24 mouse cellular contexts compared by ENCODE assay signal in genomic region chr17:46310515-46310914, GRCm38 (mm10). TPM values are rescaled to one million over a fixed set of nuclear protein-coding genes. Genes with fewer than 3 reads are reported as not detected.
DNase-seq lines count a peak whose midpoint lies in the region; ATAC-seq and TF ChIP-seq lines count a peak whose summit lies in the region.
"Had no signal": no experiment of that assay in that cellular context is flagged by ENCODE, and none has a peak within 500 bp of the region (broad histone marks: within the 10 kb centered on the region; RNA-seq: fewer than 3 reads in every experiment).

No protein-coding gene starts in this region.

- H3K27me3 ChIP-seq in forebrain, postnatal 0 days (ENCODE audit: insufficient read depth, low read length) = no peaks in the 10 kb centered on the region
- H3K27me3 ChIP-seq in forebrain, embryonic 11.5 days (ENCODE audit: control insufficient read depth, insufficient read depth, low read length) = no peaks in the 10 kb centered on the region
- H3K27me3 ChIP-seq in hindbrain, embryonic 12.5 days = no peaks in the 10 kb centered on the region
- H3K27me3 ChIP-seq in hindbrain, embryonic 14.5 days (ENCODE audit: control insufficient read depth, insufficient read depth, low read length) = no peaks in the 10 kb centered on the region
- H3K27me3 ChIP-seq in midbrain, embryonic 16.5 days (ENCODE audit: control insufficient read depth, insufficient read depth, low read depth, low read length) = no peaks in the 10 kb centered on the region
- no peaks in the 10 kb centered on the region for H3K27me3 ChIP-seq in midbrain, embryonic 13.5 days
- H3K27me3 ChIP-seq: embryonic facial prominence, embryonic 13.5 days; forebrain, embryonic 13.5 days; Patski had no signal

- H3K9me3 ChIP-seq in forebrain, postnatal 0 days (ENCODE audit: low read length) = no peaks in the 10 kb centered on the region
- H3K9me3 ChIP-seq in forebrain, embryonic 11.5 days (ENCODE audit: control insufficient read depth, low read length) = no peaks in the 10 kb centered on the region
- no peaks in the 10 kb centered on the region for H3K9me3 ChIP-seq in hindbrain, embryonic 12.5 days (replicated peaks)
- no peaks in the 10 kb centered on the region for H3K9me3 ChIP-seq in hindbrain, embryonic 14.5 days (ENCODE audit: control insufficient read depth, low read length)
- no peaks in the 10 kb centered on the region for H3K9me3 ChIP-seq in midbrain, embryonic 16.5 days (replicated peaks; ENCODE audit: control insufficient read depth, low read length, poor library complexity, severe bottlenecking)
- H3K9me3 ChIP-seq in midbrain, embryonic 13.5 days = no peaks in the 10 kb centered on the region
- H3K9me3 ChIP-seq: embryonic facial prominence, embryonic 13.5 days; forebrain, embryonic 13.5 days had no signal

- no peak for TF ChIP-seq POLR2A in brain, embryonic 14.5 days (IDR thresholded peaks at IDR 0.05; ENCODE audit: borderline replicate concordance, extremely low read depth, insufficient read depth, insufficient read length, poor library complexity, severe bottlenecking)

- no peak overlapping the region for H3K27ac ChIP-seq in forebrain, postnatal 0 days (ENCODE audit: low read depth, low read length)
- no peak overlapping the region for H3K27ac ChIP-seq in forebrain, embryonic 11.5 days (ENCODE audit: low read depth, low read length)
- no peak overlapping the region for H3K27ac ChIP-seq in hindbrain, embryonic 12.5 days
- no peak overlapping the region for H3K27ac ChIP-seq in hindbrain, embryonic 14.5 days
- H3K27ac ChIP-seq in midbrain, embryonic 16.5 days (ENCODE audit: low read length) = no peak overlapping the region
- no peak overlapping the region for H3K27ac ChIP-seq in midbrain, embryonic 13.5 days
- H3K27ac ChIP-seq: embryonic facial prominence, embryonic 13.5 days; forebrain, embryonic 13.5 days; gastrocnemius, adult 2 months had no signal

- no peak overlapping the region for H3K4me3 ChIP-seq in forebrain, postnatal 0 days (ENCODE audit: low read depth, low read length)
- H3K4me3 ChIP-seq in forebrain, embryonic 11.5 days (ENCODE audit: low read depth, low read length) = no peak overlapping the region
- H3K4me3 ChIP-seq in hindbrain, embryonic 12.5 days = no peak overlapping the region
- no peak overlapping the region for H3K4me3 ChIP-seq in hindbrain, embryonic 14.5 days (replicated peaks; ENCODE audit: low read length)
- H3K4me3 ChIP-seq in midbrain, embryonic 16.5 days (ENCODE audit: low read depth, low read length) = no peak overlapping the region
- no peak overlapping the region for H3K4me3 ChIP-seq in midbrain, embryonic 13.5 days (replicated peaks)
- H3K4me3 ChIP-seq: embryonic facial prominence, embryonic 13.5 days; forebrain, embryonic 13.5 days; gastrocnemius, adult 2 months had no signal

- no peak overlapping the region for H3K4me2 ChIP-seq in forebrain, postnatal 0 days (ENCODE audit: low read depth)
- no peak overlapping the region for H3K4me2 ChIP-seq in forebrain, embryonic 11.5 days (ENCODE audit: low read depth, low read length, severe bottlenecking)
- no peak overlapping the region for H3K4me2 ChIP-seq in hindbrain, embryonic 12.5 days (replicated peaks)
- no peak overlapping the region for H3K4me2 ChIP-seq in hindbrain, embryonic 14.5 days (replicated peaks)
- peak overlapping the region; percentile 4; the same call in 1 of the 2 replicates for H3K4me2 ChIP-seq in midbrain, embryonic 16.5 days (ENCODE audit: low read length)
- no peak overlapping the region for H3K4me2 ChIP-seq in midbrain, embryonic 13.5 days (replicated peaks)
- H3K4me2 ChIP-seq: embryonic facial prominence, embryonic 13.5 days; forebrain, embryonic 13.5 days; heart, embryonic 11.5 days had no signal

- TF ChIP-seq CTCF in forebrain, postnatal 0 days (IDR thresholded peaks at IDR 0.05; ENCODE audit: low read depth) = no peak
- no peak for TF ChIP-seq CTCF in brain, embryonic 14.5 days (IDR thresholded peaks at IDR 0.05; ENCODE audit: borderline replicate concordance, extremely low read depth, insufficient read depth, insufficient read length)

- H3K9ac ChIP-seq in forebrain, postnatal 0 days = no peak overlapping the region
- H3K9ac ChIP-seq in forebrain, embryonic 11.5 days (ENCODE audit: low read length) = no peak overlapping the region
- H3K9ac ChIP-seq in hindbrain, embryonic 12.5 days = 0 out of 2 replicates have a peak overlapping the region, but pooled peaks have one; percentile 18
- H3K9ac ChIP-seq in hindbrain, embryonic 14.5 days = no peak overlapping the region
- H3K9ac ChIP-seq in midbrain, embryonic 16.5 days (ENCODE audit: low read depth, low read length) = 0 out of 2 replicates have a peak overlapping the region, but pooled peaks have one; percentile 25
- no peak overlapping the region for H3K9ac ChIP-seq in midbrain, embryonic 13.5 days (replicated peaks)
- H3K9ac ChIP-seq: embryonic facial prominence, embryonic 13.5 days had no signal

- no peaks in the 10 kb centered on the region for H3K4me1 ChIP-seq in forebrain, postnatal 0 days (ENCODE audit: insufficient read depth)
- H3K4me1 ChIP-seq in forebrain, embryonic 11.5 days (replicated peaks; ENCODE audit: control insufficient read depth, insufficient read depth, low read length) = no peaks in the 10 kb centered on the region
- H3K4me1 ChIP-seq in hindbrain, embryonic 12.5 days = no peaks in the 10 kb centered on the region
- no peaks in the 10 kb centered on the region for H3K4me1 ChIP-seq in hindbrain, embryonic 14.5 days (replicated peaks; ENCODE audit: control insufficient read depth, insufficient read depth, low read length)
- H3K4me1 ChIP-seq in midbrain, embryonic 16.5 days (ENCODE audit: control insufficient read depth, insufficient read depth, low read length) = no peaks in the 10 kb centered on the region
- H3K4me1 ChIP-seq in midbrain, embryonic 13.5 days (replicated peaks) = no peaks in the 10 kb centered on the region
- H3K4me1 ChIP-seq: embryonic facial prominence, embryonic 13.5 days; forebrain, embryonic 13.5 days had no signal

- H3K36me3 ChIP-seq in forebrain, postnatal 0 days (ENCODE audit: insufficient read depth) = peaks cover 3% of the 10 kb centered on the region
- no peaks in the 10 kb centered on the region for H3K36me3 ChIP-seq in forebrain, embryonic 11.5 days (ENCODE audit: control insufficient read depth, insufficient read depth, low read length)
- peaks cover 13% of the 10 kb centered on the region; the same call in 1 of the 2 replicates for H3K36me3 ChIP-seq in hindbrain, embryonic 12.5 days
- H3K36me3 ChIP-seq in hindbrain, embryonic 14.5 days (replicated peaks; ENCODE audit: control insufficient read depth, insufficient read depth) = peaks cover 21% of the 10 kb centered on the region
- H3K36me3 ChIP-seq in midbrain, embryonic 16.5 days (ENCODE audit: control insufficient read depth, insufficient read depth, low read length) = peaks cover 7% of the 10 kb centered on the region; the same call in 1 of the 2 replicates
- H3K36me3 ChIP-seq in midbrain, embryonic 13.5 days = peaks cover 37% of the 10 kb centered on the region

- WGBS in forebrain, postnatal 0 days = 85% methylated on average over 10 of the region's 10 CpGs
- 87% methylated on average over 10 of the region's 10 CpGs for WGBS in forebrain, embryonic 11.5 days
- 87% methylated on average over 10 of the region's 10 CpGs for WGBS in hindbrain, embryonic 12.5 days
- 84% methylated on average over 10 of the region's 10 CpGs for WGBS in hindbrain, embryonic 14.5 days
- 90% methylated on average over 10 of the region's 10 CpGs for WGBS in midbrain, embryonic 16.5 days
- WGBS in midbrain, embryonic 13.5 days = 85% methylated on average over 10 of the region's 10 CpGs

- ATAC-seq in forebrain, postnatal 0 days = peak; percentile 50
- no peak for ATAC-seq in forebrain, embryonic 11.5 days (replicated peaks; ENCODE audit: low FRiP score)
- no peak for ATAC-seq in hindbrain, embryonic 12.5 days (ENCODE audit: low FRiP score)
- no peak for ATAC-seq in hindbrain, embryonic 14.5 days (ENCODE audit: low FRiP score)
- ATAC-seq in midbrain, embryonic 16.5 days = no peak
- ATAC-seq in midbrain, embryonic 13.5 days = no peak
- ATAC-seq: forebrain, embryonic 13.5 days; intestine, embryonic 16.5 days; Patski had no signal

- no peak for DNase-seq in forebrain, postnatal 0 days
- no peak for DNase-seq in forebrain, embryonic 11.5 days (ENCODE audit: low spot score)
- no peak for DNase-seq in hindbrain, embryonic 14.5 days (ENCODE audit: low spot score)
- DNase-seq in brain, embryonic 14.5 days (ENCODE audit: low read depth) = peak; percentile 6
- DNase-seq in lung, postnatal 10 days = no peak
- DNase-seq: adrenal gland, adult 8-10 months; adrenal gland, postnatal 36 days; B cell, adult 2 months; cerebellum, adult 11-12 months; cerebellum, adult 9-10 months; cerebellum, postnatal 36 days; gastrocnemius, adult 2 months; gastrocnemius, postnatal 25 days; heart, postnatal 10 days; heart, postnatal 4 days; kidney, adult 2 months had no signal

RNA-seq across cellular contexts. Expression of gene Dlk2, which starts 13.3 kb away (rescaled TPM):
- total RNA-seq in forebrain, postnatal 0 days (2014; rRNA removed) = 49.9 and 61.3 TPM in 2 replicates
- polyA plus RNA-seq in forebrain, postnatal 0 days (2015; fragmentation: Nextera tagmentation; extraction: Ambion mirVana) = 16.3 and 16.8 TPM in 2 replicates
- polyA plus RNA-seq in forebrain, embryonic 11.5 days (2014; fragmentation: Nextera tagmentation; extraction: Ambion mirVana) = 1.2 and 1.5 TPM in 2 replicates
- 2.9 and 3.1 TPM in 2 replicates for polyA plus RNA-seq in hindbrain, embryonic 12.5 days (2016; fragmentation: Nextera tagmentation; extraction: Ambion mirVana)
- 18.9 and 20.9 TPM in 2 replicates for polyA plus RNA-seq in hindbrain, embryonic 14.5 days (2014; fragmentation: Nextera tagmentation; extraction: Ambion mirVana)
- 20.6 and 25.8 TPM in 2 replicates for polyA plus RNA-seq in midbrain, embryonic 16.5 days (2015; fragmentation: Nextera tagmentation; extraction: Ambion mirVana)
- polyA plus RNA-seq in midbrain, embryonic 13.5 days (2015; fragmentation: Nextera tagmentation; extraction: Ambion mirVana) = 7.3 and 7.5 TPM in 2 replicates
- polyA plus RNA-seq in brain, embryonic 14.5 days (2012; rRNA removed) = 93.3 and 114 TPM in 2 replicates
- total RNA-seq: gastrocnemius, adult 2 months had no signal

RNA-seq across cellular contexts. Expression of gene Abcc10, which starts 17.6 kb away (rescaled TPM):
- total RNA-seq in forebrain, postnatal 0 days (2014; rRNA removed) = 6.5 and 8.3 TPM in 2 replicates
- 3.7 and 5.0 TPM in 2 replicates for polyA plus RNA-seq in forebrain, postnatal 0 days (2015; fragmentation: Nextera tagmentation; extraction: Ambion mirVana)
- 7.3 and 8.3 TPM in 2 replicates for polyA plus RNA-seq in forebrain, embryonic 11.5 days (2014; fragmentation: Nextera tagmentation; extraction: Ambion mirVana)
- 9.7 and 10.8 TPM in 2 replicates for polyA plus RNA-seq in hindbrain, embryonic 12.5 days (2016; fragmentation: Nextera tagmentation; extraction: Ambion mirVana)
- polyA plus RNA-seq in hindbrain, embryonic 14.5 days (2014; fragmentation: Nextera tagmentation; extraction: Ambion mirVana) = 8.2 and 9.3 TPM in 2 replicates
- 9.3 and 10.3 TPM in 2 replicates for polyA plus RNA-seq in midbrain, embryonic 16.5 days (2015; fragmentation: Nextera tagmentation; extraction: Ambion mirVana)
- polyA plus RNA-seq in midbrain, embryonic 13.5 days (2015; fragmentation: Nextera tagmentation; extraction: Ambion mirVana) = 9.1 and 9.8 TPM in 2 replicates
- polyA plus RNA-seq in brain, embryonic 14.5 days (2012; rRNA removed) = 17.5 and 20.9 TPM in 2 replicates

RNA-seq across cellular contexts. Expression of gene Tjap1, which starts 27.7 kb away (rescaled TPM):
- 25.6 and 36.9 TPM in 2 replicates for total RNA-seq in forebrain, postnatal 0 days (2014; rRNA removed)
- polyA plus RNA-seq in forebrain, postnatal 0 days (2015; fragmentation: Nextera tagmentation; extraction: Ambion mirVana) = 15.8 and 17.6 TPM in 2 replicates
- polyA plus RNA-seq in forebrain, embryonic 11.5 days (2014; fragmentation: Nextera tagmentation; extraction: Ambion mirVana) = 62.6 and 63.4 TPM in 2 replicates
- 50.0 and 54.1 TPM in 2 replicates for polyA plus RNA-seq in hindbrain, embryonic 12.5 days (2016; fragmentation: Nextera tagmentation; extraction: Ambion mirVana)
- polyA plus RNA-seq in hindbrain, embryonic 14.5 days (2014; fragmentation: Nextera tagmentation; extraction: Ambion mirVana) = 22.3 and 25.8 TPM in 2 replicates
- 28.4 and 28.6 TPM in 2 replicates for polyA plus RNA-seq in midbrain, embryonic 16.5 days (2015; fragmentation: Nextera tagmentation; extraction: Ambion mirVana)
- polyA plus RNA-seq in midbrain, embryonic 13.5 days (2015; fragmentation: Nextera tagmentation; extraction: Ambion mirVana) = 31.3 and 37.2 TPM in 2 replicates
- 58.8 and 77.3 TPM in 2 replicates for polyA plus RNA-seq in brain, embryonic 14.5 days (2012; rRNA removed)

RNA-seq across cellular contexts. Expression of gene Lrrc73, which starts 57.2 kb away (rescaled TPM):
- total RNA-seq in forebrain, postnatal 0 days (2014; rRNA removed) = 51.5 and 56.6 TPM in 2 replicates
- polyA plus RNA-seq in forebrain, postnatal 0 days (2015; fragmentation: Nextera tagmentation; extraction: Ambion mirVana) = 36.1 and 37.2 TPM in 2 replicates
- polyA plus RNA-seq in forebrain, embryonic 11.5 days (2014; fragmentation: Nextera tagmentation; extraction: Ambion mirVana) = 2.3 and 3.8 TPM in 2 replicates
- 3.9 and 4.1 TPM in 2 replicates for polyA plus RNA-seq in hindbrain, embryonic 12.5 days (2016; fragmentation: Nextera tagmentation; extraction: Ambion mirVana)
- 15.1 and 18.1 TPM in 2 replicates for polyA plus RNA-seq in hindbrain, embryonic 14.5 days (2014; fragmentation: Nextera tagmentation; extraction: Ambion mirVana)
- 16.6 and 18.3 TPM in 2 replicates for polyA plus RNA-seq in midbrain, embryonic 16.5 days (2015; fragmentation: Nextera tagmentation; extraction: Ambion mirVana)
- 7.5 and 8.2 TPM in 2 replicates for polyA plus RNA-seq in midbrain, embryonic 13.5 days (2015; fragmentation: Nextera tagmentation; extraction: Ambion mirVana)
- 31.1 and 31.9 TPM in 2 replicates for polyA plus RNA-seq in brain, embryonic 14.5 days (2012; rRNA removed)

Comparison
In these comparisons a context has a peak if more than half of its experiments do, and no peak if none do; other contexts are left out.
1. H3K9ac ChIP-seq: peak in hindbrain, embryonic 12.5 days (single experiment) and midbrain, embryonic 16.5 days (single experiment); none in forebrain, postnatal 0 days (single experiment), forebrain, embryonic 11.5 days (single experiment), hindbrain, embryonic 14.5 days (single experiment) and midbrain, embryonic 13.5 days (single experiment).